Mouse (Mus musculus) neural tube, embryonic 14.5 days (tissue): ENCODE measurements at regions not wholly inside any gene's neighbourhood (a gene's known extent, or its start where the extent isn't known, plus 50 kb on each side); places are given as distances from the start of the nearest gene placed in this dataset.

Experiments
- ATAC-seq: fragments of 200-750 bp; cut with Nextera tagmentation; 2 replicates; pipeline ENCODE4 v1.8.0; 2017; ENCODE audit warnings: low read depth, mild to moderate bottlenecking, moderate TSS enrichment, moderate library complexity
- H3K27ac ChIP-seq: fragments of 300-500 bp; sonication (generic); 2 replicates; pipeline ENCODE4 v1.5.1; 2014; ENCODE audit warnings: low read depth, mild to moderate bottlenecking, control low read depth, low read length, moderate library complexity, mixed read lengths
- H3K27me3 ChIP-seq: fragments of 300-500 bp; sonication (generic); 2 replicates; pipeline ENCODE4 v1.6.1; 2014; ENCODE audit warnings: low read length; ENCODE audit not compliant: control insufficient read depth, insufficient read depth
- H3K36me3 ChIP-seq: fragments of 300-500 bp; sonication (generic); 2 replicates; pipeline ENCODE4 v1.6.1; 2014; ENCODE audit warnings: low read length, mixed read lengths; ENCODE audit not compliant: control insufficient read depth, insufficient read depth
- H3K4me1 ChIP-seq: fragments of 300-500 bp; sonication (generic); 2 replicates; pipeline ENCODE4 v1.6.1; 2014; ENCODE audit warnings: low read length; ENCODE audit not compliant: control insufficient read depth, insufficient read depth
- H3K4me2 ChIP-seq: fragments of 300-500 bp; sonication (generic); 2 replicates; pipeline ENCODE4 v1.6.1; 2014; ENCODE audit warnings: mild to moderate bottlenecking, low read depth, low read length, control low read depth
- H3K4me3 ChIP-seq: fragments of 300-500 bp; sonication (generic); 2 replicates; pipeline ENCODE4 v1.5.1; 2014; ENCODE audit warnings: low read depth, low read length, control low read depth, mixed read lengths
- H3K9ac ChIP-seq: fragments of 300-500 bp; sonication (generic); replicated peaks from 2 replicates; pipeline ENCODE4 v1.6.1; 2014; ENCODE audit warnings: low read depth, mild to moderate bottlenecking, control low read depth, low read length, mixed read lengths
- H3K9me3 ChIP-seq: fragments of 300-500 bp; sonication (generic); 2 replicates; pipeline ENCODE4 v1.6.1; 2016; ENCODE audit warnings: low read length; ENCODE audit not compliant: control insufficient read depth
- WGBS: fragments of 180-500 bp; shearing (Covaris S2); extraction: QIAGEN DNeasy Blood & Tissue Kit; methylation state at CpG from one replicate; pipeline ENCODE4 v1.1.7; 2014; 5-methylcytosine and 5-hydroxymethylcytosine counted together

- H3K9ac ChIP-seq: no peak overlapping the region
- no peaks in the 10 kb centered on the region for H3K4me1 ChIP-seq
- WGBS: 79% methylated on average over 3 of the region's 3 CpGs
- H3K36me3 ChIP-seq: no peaks in the 10 kb centered on the region
- no peak overlapping the region for H3K4me2 ChIP-seq
- no peak overlapping the region for H3K27ac ChIP-seq
- H3K9me3 ChIP-seq: no peaks in the 10 kb centered on the region
- no peaks in the 10 kb centered on the region for H3K27me3 ChIP-seq
- no peak for ATAC-seq
- no peak overlapping the region for H3K4me3 ChIP-seq
These were observed 117.5 kb upstream of the Jag1 start for GRCm38 (mm10) chr2:137233936-137234335.

DNA sequence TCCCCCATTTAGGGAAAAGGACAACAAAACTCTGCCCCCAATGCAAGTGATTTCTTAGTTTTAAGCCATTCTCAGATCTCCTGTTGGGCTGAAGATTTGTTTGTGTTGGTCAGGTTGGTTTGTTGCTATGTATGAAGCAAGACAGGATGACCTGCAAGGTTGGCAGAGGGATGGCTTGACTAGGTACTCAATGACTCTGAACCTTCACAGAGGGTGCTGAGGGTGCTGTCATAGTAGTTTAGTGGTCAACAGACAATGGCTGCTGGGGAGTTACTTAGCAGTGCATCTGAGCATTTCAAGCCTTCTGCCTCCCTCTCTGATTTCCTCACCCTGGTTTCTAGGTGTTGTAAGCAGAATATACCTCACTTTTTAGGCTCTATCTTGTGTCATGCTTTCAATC is 114.7 kb upstream of the Jag1 start:
- no peaks in the 10 kb centered on the region for H3K27me3 ChIP-seq
- H3K36me3 ChIP-seq: no peaks in the 10 kb centered on the region
- H3K4me1 ChIP-seq: no peaks in the 10 kb centered on the region
- H3K9me3 ChIP-seq: no peaks in the 10 kb centered on the region
- H3K4me2 ChIP-seq: no peak overlapping the region
- no peak overlapping the region for H3K27ac ChIP-seq
- no peak overlapping the region for H3K9ac ChIP-seq
- no peak for ATAC-seq
- no peak overlapping the region for H3K4me3 ChIP-seq

GRCm38 (mm10) chr2:137229422-137230069 is 113.1 kb upstream of the Jag1 start:
- no peak overlapping the region for H3K27ac ChIP-seq
- 12% methylated on average over 1 of the region's 1 CpGs for WGBS

DNA sequence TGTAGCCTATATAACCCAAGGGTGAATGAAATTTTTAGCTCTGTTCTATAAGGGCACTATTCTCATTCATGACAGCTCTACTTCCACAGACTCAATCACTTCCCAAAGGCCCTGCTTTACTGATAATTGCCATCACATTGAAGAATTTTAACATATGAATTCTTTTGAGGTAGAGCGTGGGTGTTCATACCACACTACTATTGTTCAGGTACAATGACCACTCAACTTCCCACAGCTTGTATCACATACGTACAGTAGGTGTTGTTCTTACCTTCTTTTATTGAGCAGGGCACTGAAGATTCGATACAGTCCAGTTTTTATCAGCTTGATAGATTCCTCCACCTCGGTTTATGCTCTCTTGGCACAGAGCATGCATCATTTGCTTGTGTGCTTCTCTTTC is 111.1 kb upstream of the Jag1 start:
- Histone ChIP-seq H3K27me3 (no peaks in the 10 kb centered on the region), H3K4me3 (no peak overlapping the region), H3K9me3 (no peaks in the 10 kb centered on the region), H3K36me3 (no peaks in the 10 kb centered on the region), H3K27ac (no peak overlapping the region), H3K4me2 (no peak overlapping the region), H3K4me1 (no peaks in the 10 kb centered on the region), H3K9ac (no peak overlapping the region)
- ATAC-seq: no peak
- 85% methylated on average over 4 of the region's 4 CpGs for WGBS

More at GRCm38 (mm10) chr2:137229422-137230069, 113.1 kb upstream of the Jag1 start:
- H3K9ac ChIP-seq: no peak overlapping the region
- H3K36me3 ChIP-seq: no peaks in the 10 kb centered on the region
- no peak overlapping the region for H3K4me3 ChIP-seq
- H3K27me3 ChIP-seq: no peaks in the 10 kb centered on the region
- H3K4me1 ChIP-seq: no peaks in the 10 kb centered on the region
- peak; percentile 92 for ATAC-seq
- H3K9me3 ChIP-seq: no peaks in the 10 kb centered on the region
- no peak overlapping the region for H3K4me2 ChIP-seq

- no peak for ATAC-seq
- Histone ChIP-seq H3K4me3 (no peak overlapping the region), H3K27ac (no peak overlapping the region), H3K4me2 (no peak overlapping the region), H3K27me3 (no peaks in the 10 kb centered on the region), H3K36me3 (no peaks in the 10 kb centered on the region), H3K4me1 (no peaks in the 10 kb centered on the region), H3K9me3 (no peaks in the 10 kb centered on the region), H3K9ac (no peak overlapping the region)
- 88% methylated on average over 10 of the region's 10 CpGs for WGBS
These were observed 108.5 kb upstream of the Jag1 start for GRCm38 (mm10) chr2:137224702-137225552.

DNA sequence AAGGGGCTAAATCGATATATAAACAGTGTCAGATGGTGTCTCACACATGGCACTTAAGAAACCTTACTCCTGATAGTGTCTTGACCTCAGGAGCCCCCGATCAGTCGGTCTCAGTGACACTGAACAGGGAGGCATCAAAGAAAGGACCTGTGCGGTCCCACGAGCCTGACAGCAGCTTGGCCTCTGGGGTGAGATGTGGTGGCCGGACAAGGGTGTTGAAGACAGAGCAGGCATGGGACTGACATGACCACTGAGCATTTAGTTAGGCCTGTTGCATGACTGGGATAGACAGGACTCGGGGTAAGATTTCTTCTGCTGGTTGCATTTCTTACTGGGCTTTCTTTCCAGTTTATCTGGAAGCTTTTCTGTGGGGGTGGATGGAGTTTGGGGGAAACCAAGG is 99.3 kb upstream of the Jag1 start:
- WGBS: 81% methylated on average over 7 of the region's 7 CpGs
- Histone ChIP-seq H3K27ac (no peak overlapping the region), H3K9me3 (no peaks in the 10 kb centered on the region), H3K36me3 (no peaks in the 10 kb centered on the region), H3K4me3 (no peak overlapping the region), H3K4me1 (no peaks in the 10 kb centered on the region), H3K27me3 (no peaks in the 10 kb centered on the region), H3K4me2 (no peak overlapping the region), H3K9ac (no peak overlapping the region)
- no peak for ATAC-seq

- ATAC-seq: no peak
- Histone ChIP-seq H3K4me3 (no peak overlapping the region), H3K36me3 (no peaks in the 10 kb centered on the region), H3K9me3 (no peaks in the 10 kb centered on the region), H3K27ac (no peak overlapping the region), H3K27me3 (no peaks in the 10 kb centered on the region), H3K4me2 (no peak overlapping the region), H3K4me1 (no peaks in the 10 kb centered on the region), H3K9ac (no peak overlapping the region)
- 87% methylated on average over 2 of the region's 2 CpGs for WGBS
These were observed 91.4 kb upstream of the Jag1 start for GRCm38 (mm10) chr2:137207846-137208245.

- 74% methylated on average over 6 of the region's 6 CpGs for WGBS
- no peaks in the 10 kb centered on the region for H3K9me3 ChIP-seq
- H3K27ac ChIP-seq: no peak overlapping the region
- H3K4me3 ChIP-seq: no peak overlapping the region
- no peaks in the 10 kb centered on the region for H3K27me3 ChIP-seq
- H3K4me1 ChIP-seq: no peaks in the 10 kb centered on the region
- no peaks in the 10 kb centered on the region for H3K36me3 ChIP-seq
- H3K9ac ChIP-seq: no peak overlapping the region
- H3K4me2 ChIP-seq: no peak overlapping the region
- ATAC-seq: no peak
These were observed 87.9 kb upstream of the Jag1 start for GRCm38 (mm10) chr2:137204274-137204850.

DNA sequence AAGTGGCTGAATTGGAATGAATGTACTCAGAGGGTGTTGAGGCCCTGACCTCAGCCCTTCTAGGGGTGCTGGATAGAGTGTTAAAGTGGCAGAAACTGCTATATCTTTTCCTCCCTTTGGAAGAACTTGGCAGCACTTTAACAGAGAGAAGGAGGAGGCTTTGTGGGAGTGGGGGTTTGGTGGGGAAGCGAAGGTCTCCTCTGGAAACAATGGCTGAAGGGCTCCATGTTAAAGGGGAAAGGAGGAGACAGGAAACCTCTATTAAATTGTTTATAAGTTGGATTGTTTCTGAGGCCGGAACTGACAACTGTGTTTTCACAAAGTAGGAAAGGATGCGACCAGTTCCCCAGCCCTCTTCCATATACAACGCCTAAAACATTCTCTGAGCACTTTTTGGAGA is 83.7 kb upstream of the Jag1 start:
- Histone ChIP-seq H3K27ac (no peak overlapping the region), H3K27me3 (no peaks in the 10 kb centered on the region), H3K9me3 (no peaks in the 10 kb centered on the region), H3K4me1 (no peaks in the 10 kb centered on the region), H3K4me2 (no peak overlapping the region), H3K4me3 (no peak overlapping the region), H3K36me3 (no peaks in the 10 kb centered on the region), H3K9ac (no peak overlapping the region)
- 93% methylated on average over 4 of the region's 4 CpGs for WGBS
- no peak for ATAC-seq
